Mouse (Mus musculus): Measurements from ENCODE around the gene Cdk17. TPM values are rescaled to one million over a fixed set of nuclear protein-coding genes. Genes with fewer than 3 reads are reported as not detected.

Gene Cdk17
- polyA plus RNA-seq, 1 experiment from 2014 or later = 8.7 TPM

GRCm38 (mm10) chr10:93265833-93266232 lies 105.2 kb downstream of the Cdk17 start:
- ATAC-seq (ENCODE audit: low read depth) = no peak
- no peak overlapping the region for H3K27ac ChIP-seq (ENCODE audit: low read length)
- WGBS (ENCODE audit: insufficient replicate concordance) = 74% methylated on average over 9 of the region's 9 CpGs

GRCm38 (mm10) chr10:93266521-93266920 lies 105.8 kb downstream of the Cdk17 start:
- 80% methylated on average over 7 of the region's 7 CpGs for WGBS (ENCODE audit: insufficient replicate concordance)
- H3K9ac ChIP-seq (ENCODE audit: low read depth, low read length) = no peak overlapping the region

More at GRCm38 (mm10) chr10:93265833-93266232, 105.2 kb downstream of the Cdk17 start:
- H3K9me3 ChIP-seq (replicated peaks; ENCODE audit: control insufficient read depth, low read length) = no peaks in the 10 kb centered on the region
- peaks cover 6% of the 10 kb centered on the region; the same call in 1 of the 2 replicates for H3K4me1 ChIP-seq (ENCODE audit: control insufficient read depth, low read depth, low read length)
- H3K36me3 ChIP-seq (ENCODE audit: control insufficient read depth, insufficient read depth) = no peaks in the 10 kb centered on the region
- no peaks in the 10 kb centered on the region for H3K27me3 ChIP-seq (ENCODE audit: control insufficient read depth, insufficient read depth, low read depth, low read length)
- no peak overlapping the region for H3K9ac ChIP-seq (ENCODE audit: low read depth, low read length)
- no peak overlapping the region for H3K4me2 ChIP-seq (ENCODE audit: low read depth, low read length)
- no peak overlapping the region for H3K4me3 ChIP-seq (ENCODE audit: low read depth, low read length)

GRCm38 (mm10) chr10:93267509-93267908 lies 106.8 kb downstream of the Cdk17 start:
- Histone ChIP-seq H3K27ac (ENCODE audit: low read length) (no peak overlapping the region), H3K4me1 (ENCODE audit: control insufficient read depth, low read depth, low read length) (no peaks in the 10 kb centered on the region), H3K36me3 (ENCODE audit: control insufficient read depth, insufficient read depth) (no peaks in the 10 kb centered on the region), H3K4me2 (ENCODE audit: low read depth, low read length) (no peak overlapping the region), H3K9ac (ENCODE audit: low read depth, low read length) (no peak overlapping the region), H3K4me3 (ENCODE audit: low read depth, low read length) (no peak overlapping the region), H3K9me3 (replicated peaks; ENCODE audit: control insufficient read depth, low read length) (no peaks in the 10 kb centered on the region), H3K27me3 (ENCODE audit: control insufficient read depth, insufficient read depth, low read depth, low read length) (no peaks in the 10 kb centered on the region)
- ATAC-seq (ENCODE audit: low read depth) = no peak
- WGBS (ENCODE audit: insufficient replicate concordance) = 79% methylated on average over 5 of the region's 5 CpGs

More at GRCm38 (mm10) chr10:93266521-93266920, 105.8 kb downstream of the Cdk17 start:
- Histone ChIP-seq H3K36me3 (ENCODE audit: control insufficient read depth, insufficient read depth) (no peaks in the 10 kb centered on the region), H3K4me2 (ENCODE audit: low read depth, low read length) (no peak overlapping the region), H3K27me3 (ENCODE audit: control insufficient read depth, insufficient read depth, low read depth, low read length) (no peaks in the 10 kb centered on the region), H3K9me3 (replicated peaks; ENCODE audit: control insufficient read depth, low read length) (no peaks in the 10 kb centered on the region), H3K27ac (ENCODE audit: low read length) (no peak overlapping the region), H3K4me1 (ENCODE audit: control insufficient read depth, low read depth, low read length) (peaks cover 6% of the 10 kb centered on the region; the same call in 1 of the 2 replicates), H3K4me3 (ENCODE audit: low read depth, low read length) (no peak overlapping the region)
- no peak for ATAC-seq (ENCODE audit: low read depth)

GRCm38 (mm10) chr10:93268339-93268738 lies 107.7 kb downstream of the Cdk17 start:
- H3K4me1 ChIP-seq (ENCODE audit: control insufficient read depth, low read depth, low read length) = no peaks in the 10 kb centered on the region
- H3K4me2 ChIP-seq (ENCODE audit: low read depth, low read length) = no peak overlapping the region
- H3K4me3 ChIP-seq (ENCODE audit: low read depth, low read length) = no peak overlapping the region
- 67% methylated on average over 3 of the region's 3 CpGs for WGBS (ENCODE audit: insufficient replicate concordance)
- no peaks in the 10 kb centered on the region for H3K36me3 ChIP-seq (ENCODE audit: control insufficient read depth, insufficient read depth)
- no peaks in the 10 kb centered on the region for H3K27me3 ChIP-seq (ENCODE audit: control insufficient read depth, insufficient read depth, low read depth, low read length)
- ATAC-seq (ENCODE audit: low read depth) = no peak
- no peak overlapping the region for H3K27ac ChIP-seq (ENCODE audit: low read length)
- no peaks in the 10 kb centered on the region for H3K9me3 ChIP-seq (replicated peaks; ENCODE audit: control insufficient read depth, low read length)
- H3K9ac ChIP-seq (ENCODE audit: low read depth, low read length) = no peak overlapping the region

- Histone ChIP-seq H3K4me1 (ENCODE audit: control insufficient read depth, low read depth, low read length) (no peaks in the 10 kb centered on the region; the same call in 1 of the 2 replicates), H3K4me2 (ENCODE audit: low read depth, low read length) (no peak overlapping the region), H3K36me3 (ENCODE audit: control insufficient read depth, insufficient read depth) (no peaks in the 10 kb centered on the region), H3K4me3 (ENCODE audit: low read depth, low read length) (no peak overlapping the region), H3K9me3 (replicated peaks; ENCODE audit: control insufficient read depth, low read length) (no peaks in the 10 kb centered on the region), H3K9ac (ENCODE audit: low read depth, low read length) (no peak overlapping the region), H3K27ac (ENCODE audit: low read length) (no peak overlapping the region), H3K27me3 (ENCODE audit: control insufficient read depth, insufficient read depth, low read depth, low read length) (no peaks in the 10 kb centered on the region)
- no peak for ATAC-seq (ENCODE audit: low read depth)
- 30% methylated on average over 4 of the region's 4 CpGs for WGBS (ENCODE audit: insufficient replicate concordance)
These were observed 109.1 kb downstream of the Cdk17 start for GRCm38 (mm10) chr10:93269744-93270143.

GRCm38 (mm10) chr10:93270889-93271460 lies 110.3 kb downstream of the Cdk17 start:
- no peak overlapping the region for H3K27ac ChIP-seq (ENCODE audit: low read length)
- no peaks in the 10 kb centered on the region for H3K36me3 ChIP-seq (ENCODE audit: control insufficient read depth, insufficient read depth)
- H3K27me3 ChIP-seq (ENCODE audit: control insufficient read depth, insufficient read depth, low read depth, low read length) = no peaks in the 10 kb centered on the region
- H3K9ac ChIP-seq (ENCODE audit: low read depth, low read length) = no peak overlapping the region
- H3K4me2 ChIP-seq (ENCODE audit: low read depth, low read length) = no peak overlapping the region
- H3K4me3 ChIP-seq (ENCODE audit: low read depth, low read length) = no peak overlapping the region
- no peaks in the 10 kb centered on the region; the same call in 1 of the 2 replicates for H3K4me1 ChIP-seq (ENCODE audit: control insufficient read depth, low read depth, low read length)
- 76% methylated on average over 6 of the region's 6 CpGs for WGBS (ENCODE audit: insufficient replicate concordance)
- no peak for ATAC-seq (ENCODE audit: low read depth)
- no peaks in the 10 kb centered on the region for H3K9me3 ChIP-seq (replicated peaks; ENCODE audit: control insufficient read depth, low read length)

- Histone ChIP-seq H3K4me2 (ENCODE audit: low read depth, low read length) (no peak overlapping the region), H3K4me3 (ENCODE audit: low read depth, low read length) (no peak overlapping the region), H3K9ac (ENCODE audit: low read depth, low read length) (no peak overlapping the region), H3K9me3 (replicated peaks; ENCODE audit: control insufficient read depth, low read length) (no peaks in the 10 kb centered on the region), H3K27me3 (ENCODE audit: control insufficient read depth, insufficient read depth, low read depth, low read length) (no peaks in the 10 kb centered on the region), H3K4me1 (ENCODE audit: control insufficient read depth, low read depth, low read length) (no peaks in the 10 kb centered on the region; the same call in 1 of the 2 replicates), H3K27ac (ENCODE audit: low read length) (no peak overlapping the region), H3K36me3 (ENCODE audit: control insufficient read depth, insufficient read depth) (no peaks in the 10 kb centered on the region)
- 64% methylated on average over 7 of the region's 7 CpGs for WGBS (ENCODE audit: insufficient replicate concordance)
- ATAC-seq (ENCODE audit: low read depth) = no peak
These were observed 111.2 kb downstream of the Cdk17 start for GRCm38 (mm10) chr10:93271831-93272230.

GRCm38 (mm10) chr10:93272986-93273982 lies 112.6 kb downstream of the Cdk17 start:
- Histone ChIP-seq H3K4me3 (ENCODE audit: low read depth, low read length) (no peak overlapping the region), H3K4me1 (ENCODE audit: control insufficient read depth, low read depth, low read length) (no peaks in the 10 kb centered on the region; the same call in 1 of the 2 replicates), H3K36me3 (ENCODE audit: control insufficient read depth, insufficient read depth) (no peaks in the 10 kb centered on the region), H3K27ac (ENCODE audit: low read length) (no peak overlapping the region), H3K9ac (ENCODE audit: low read depth, low read length) (no peak overlapping the region), H3K27me3 (ENCODE audit: control insufficient read depth, insufficient read depth, low read depth, low read length) (no peaks in the 10 kb centered on the region), H3K4me2 (ENCODE audit: low read depth, low read length) (no peak overlapping the region), H3K9me3 (replicated peaks; ENCODE audit: control insufficient read depth, low read length) (no peaks in the 10 kb centered on the region)
- WGBS (ENCODE audit: insufficient replicate concordance) = 64% methylated on average over 14 of the region's 14 CpGs
- no peak for ATAC-seq (ENCODE audit: low read depth)

- no peak overlapping the region for H3K4me2 ChIP-seq (ENCODE audit: low read depth, low read length)
- no peak for ATAC-seq (ENCODE audit: low read depth)
- H3K9me3 ChIP-seq (replicated peaks; ENCODE audit: control insufficient read depth, low read length) = no peaks in the 10 kb centered on the region
- WGBS (ENCODE audit: insufficient replicate concordance) = 36% methylated on average over 2 of the region's 2 CpGs
- H3K27ac ChIP-seq (ENCODE audit: low read length) = no peak overlapping the region
- H3K4me1 ChIP-seq (ENCODE audit: control insufficient read depth, low read depth, low read length) = no peaks in the 10 kb centered on the region; the same call in 1 of the 2 replicates
- H3K27me3 ChIP-seq (ENCODE audit: control insufficient read depth, insufficient read depth, low read depth, low read length) = no peaks in the 10 kb centered on the region
- H3K9ac ChIP-seq (ENCODE audit: low read depth, low read length) = no peak overlapping the region
- no peaks in the 10 kb centered on the region; the same call in 1 of the 2 replicates for H3K36me3 ChIP-seq (ENCODE audit: control insufficient read depth, insufficient read depth)
- H3K4me3 ChIP-seq (ENCODE audit: low read depth, low read length) = no peak overlapping the region
These were observed 113.6 kb downstream of the Cdk17 start for GRCm38 (mm10) chr10:93274277-93274696.

All from liver, embryonic 16.5 days (tissue).